Mouse (Mus musculus) heart, embryonic 15.5 days (tissue): ENCODE measurements around the gene Pias3. TPM values are rescaled to one million over a fixed set of nuclear protein-coding genes. Genes with fewer than 3 reads are reported as not detected.
A peak's percentile ranks its signal among the peaks of the same experiment; 100 is the strongest.

Experiments
- ATAC-seq: fragments of 200-750 bp; cut with Nextera tagmentation; replicated peaks from 2 replicates; pipeline ENCODE4 v1.8.0; 2017; ENCODE audit warnings: low read depth, moderate TSS enrichment; ENCODE audit not compliant: insufficient number of reproducible peaks, insufficient read depth, low FRiP score
- H3K27ac ChIP-seq: fragments of 300-500 bp; sonication (generic); 2 replicates; pipeline ENCODE4 v1.5.1; 2015; ENCODE audit warnings: mild to moderate bottlenecking, inconsistent platforms
- H3K27me3 ChIP-seq: fragments of 300-500 bp; sonication (generic); 2 replicates; pipeline ENCODE4 v1.6.1; 2015; ENCODE audit warnings: inconsistent platforms
- H3K36me3 ChIP-seq: fragments of 300-500 bp; sonication (generic); 2 replicates; pipeline ENCODE4 v1.6.1; 2015; ENCODE audit warnings: mild to moderate bottlenecking, inconsistent platforms
- H3K4me1 ChIP-seq: fragments of 300-500 bp; sonication (generic); replicated peaks from 2 replicates; pipeline ENCODE4 v1.6.1; 2015; ENCODE audit warnings: inconsistent platforms
- H3K4me2 ChIP-seq: fragments of 300-500 bp; sonication (generic); 2 replicates; pipeline ENCODE4 v1.6.1; 2015; ENCODE audit warnings: inconsistent platforms, mild to moderate bottlenecking, moderate library complexity
- H3K4me3 ChIP-seq: fragments of 300-500 bp; sonication (generic); 2 replicates; pipeline ENCODE4 v1.5.1; 2015; ENCODE audit warnings: mild to moderate bottlenecking, inconsistent platforms
- H3K9ac ChIP-seq: fragments of 300-500 bp; sonication (generic); 2 replicates; pipeline ENCODE4 v1.6.1; 2015; ENCODE audit warnings: mild to moderate bottlenecking, inconsistent platforms
- H3K9me3 ChIP-seq: fragments of 300-500 bp; sonication (generic); replicated peaks from 2 replicates; pipeline ENCODE4 v1.6.1; 2016; ENCODE audit warnings: inconsistent platforms
- WGBS: fragments of 180-500 bp; shearing (Covaris S2); methylation state at CpG from one replicate; pipeline ENCODE4 v1.1.7; 2015; ENCODE audit warnings: mixed read lengths; 5-methylcytosine and 5-hydroxymethylcytosine counted together
- polyA plus RNA-seq: library from polyadenylated mRNA; unstranded; fragments of >200 nt; fragmentation: Nextera tagmentation; extraction: Ambion mirVana; gene quantifications from 2 replicates; pipeline ENCODE4 v1.2.1, GENCODE M21; 2015

Pias3 gene
- polyA plus RNA-seq, 1 experiment from 2014 or later = 33.2 TPM

- Histone ChIP-seq H3K9me3 (no peaks in the 10 kb centered on the region), H3K36me3 (no peaks in the 10 kb centered on the region), H3K4me1 (peaks cover 11% of the 10 kb centered on the region), H3K9ac (no peak overlapping the region), H3K27me3 (peaks cover 15% of the 10 kb centered on the region), H3K27ac (no peak overlapping the region), H3K4me3 (no peak overlapping the region), H3K4me2 (no peak overlapping the region)
- no peak for ATAC-seq
- WGBS = 77% methylated on average over 11 of the region's 11 CpGs
Measured at GRCm38 (mm10) chr3:96688854-96689253, 7.3 kb upstream of the Pias3 start.

- 43% methylated on average over 3 of the region's 3 CpGs for WGBS
- peaks cover 6% of the 10 kb centered on the region for H3K27me3 ChIP-seq
- H3K9me3 ChIP-seq = no peaks in the 10 kb centered on the region
- no peaks in the 10 kb centered on the region for H3K36me3 ChIP-seq
- H3K9ac ChIP-seq = no peak overlapping the region
- ATAC-seq = no peak
- H3K27ac ChIP-seq = no peak overlapping the region
- peaks cover 9% of the 10 kb centered on the region for H3K4me1 ChIP-seq
- H3K4me3 ChIP-seq = no peak overlapping the region
- H3K4me2 ChIP-seq = no peak overlapping the region
Measured at GRCm38 (mm10) chr3:96690298-96690697, 5.9 kb upstream of the Pias3 start.

- H3K4me2 ChIP-seq = no peak overlapping the region
- no peak overlapping the region for H3K9ac ChIP-seq
- H3K4me1 ChIP-seq = peaks cover 19% of the 10 kb centered on the region
- H3K9me3 ChIP-seq = no peaks in the 10 kb centered on the region
- no peak for ATAC-seq
- no peak overlapping the region for H3K4me3 ChIP-seq
- H3K27me3 ChIP-seq = no peaks in the 10 kb centered on the region
- 13% methylated on average over 3 of the region's 3 CpGs for WGBS
- no peaks in the 10 kb centered on the region for H3K36me3 ChIP-seq
- H3K27ac ChIP-seq = no peak overlapping the region
Measured at GRCm38 (mm10) chr3:96692506-96692905, 3.7 kb upstream of the Pias3 start.

- Histone ChIP-seq H3K9me3 (no peaks in the 10 kb centered on the region), H3K9ac (no peak overlapping the region), H3K4me2 (no peak overlapping the region), H3K27me3 (no peaks in the 10 kb centered on the region), H3K36me3 (no peaks in the 10 kb centered on the region), H3K4me3 (no peak overlapping the region), H3K4me1 (peaks cover 28% of the 10 kb centered on the region), H3K27ac (no peak overlapping the region)
- WGBS = 74% methylated on average over 1 of the region's 1 CpGs
- ATAC-seq = no peak
Measured at GRCm38 (mm10) chr3:96693579-96693978, 2.6 kb upstream of the Pias3 start.

- peak overlapping the region; percentile 78 for H3K4me3 ChIP-seq
- peak overlapping the region; percentile 94 for H3K27ac ChIP-seq
- no peaks in the 10 kb centered on the region for H3K27me3 ChIP-seq
- ATAC-seq = peak; percentile 95
- peak overlapping the region; percentile 80 for H3K9ac ChIP-seq
- under 1% methylated on average over 74 of the region's 85 CpGs for WGBS
- no peaks in the 10 kb centered on the region for H3K9me3 ChIP-seq
- H3K4me1 ChIP-seq = peaks cover 28% of the 10 kb centered on the region
- peak overlapping the region; percentile 84 for H3K4me2 ChIP-seq
- peaks cover 25% of the 10 kb centered on the region for H3K36me3 ChIP-seq
Measured at GRCm38 (mm10) chr3:96696766-96697732, 865 bp downstream of the Pias3 start.

- Histone ChIP-seq H3K4me3 (no peak overlapping the region), H3K36me3 (peaks cover 41% of the 10 kb centered on the region), H3K27me3 (no peaks in the 10 kb centered on the region), H3K4me2 (no peak overlapping the region), H3K9ac (no peak overlapping the region), H3K4me1 (peaks cover 25% of the 10 kb centered on the region), H3K9me3 (no peaks in the 10 kb centered on the region), H3K27ac (no peak overlapping the region)
- ATAC-seq = no peak
- 50% methylated on average over 19 of the region's 19 CpGs for WGBS
Measured at GRCm38 (mm10) chr3:96698993-96699690, 3.0 kb downstream of the Pias3 start.

- Histone ChIP-seq H3K9ac (no peak overlapping the region), H3K4me2 (no peak overlapping the region), H3K9me3 (no peaks in the 10 kb centered on the region), H3K27ac (no peak overlapping the region), H3K4me3 (no peak overlapping the region), H3K4me1 (peaks cover 17% of the 10 kb centered on the region), H3K27me3 (no peaks in the 10 kb centered on the region), H3K36me3 (peaks cover 53% of the 10 kb centered on the region)
- 56% methylated on average over 7 of the region's 7 CpGs for WGBS
- ATAC-seq = no peak
Measured at GRCm38 (mm10) chr3:96700376-96700775, 4.2 kb downstream of the Pias3 start.

GRCm38 (mm10) chr3:96701003-96701402 is 4.8 kb downstream of the Pias3 start:
- Histone ChIP-seq H3K9ac (no peak overlapping the region), H3K27ac (no peak overlapping the region), H3K4me1 (peaks cover 11% of the 10 kb centered on the region), H3K36me3 (peaks cover 55% of the 10 kb centered on the region), H3K4me2 (no peak overlapping the region), H3K4me3 (no peak overlapping the region), H3K27me3 (no peaks in the 10 kb centered on the region), H3K9me3 (no peaks in the 10 kb centered on the region)
- ATAC-seq = no peak
- WGBS = 83% methylated on average over 4 of the region's 4 CpGs

- no peak for ATAC-seq
- Histone ChIP-seq H3K4me3 (no peak overlapping the region), H3K4me2 (no peak overlapping the region), H3K9ac (no peak overlapping the region), H3K27ac (no peak overlapping the region), H3K27me3 (no peaks in the 10 kb centered on the region), H3K4me1 (peaks cover 7% of the 10 kb centered on the region), H3K36me3 (peaks cover 51% of the 10 kb centered on the region), H3K9me3 (no peaks in the 10 kb centered on the region)
- WGBS = 63% methylated on average over 11 of the region's 11 CpGs
Measured at GRCm38 (mm10) chr3:96704778-96705177, 8.6 kb downstream of the Pias3 start.

GRCm38 (mm10) chr3:96706217-96706616 is 10.0 kb downstream of the Pias3 start:
- H3K9ac ChIP-seq = no peak overlapping the region
- no peak for ATAC-seq
- no peaks in the 10 kb centered on the region for H3K27me3 ChIP-seq
- H3K27ac ChIP-seq = no peak overlapping the region
- no peak overlapping the region for H3K4me3 ChIP-seq
- peaks cover 49% of the 10 kb centered on the region for H3K36me3 ChIP-seq
- H3K4me2 ChIP-seq = no peak overlapping the region
- H3K4me1 ChIP-seq = peaks cover 7% of the 10 kb centered on the region
- no peaks in the 10 kb centered on the region for H3K9me3 ChIP-seq
- WGBS = 85% methylated on average over 11 of the region's 11 CpGs

GRCm38 (mm10) chr3:96706984-96707383 is 10.8 kb downstream of the Pias3 start:
- no peak overlapping the region for H3K27ac ChIP-seq
- peaks cover 7% of the 10 kb centered on the region for H3K4me1 ChIP-seq
- WGBS = 58% methylated on average over 7 of the region's 7 CpGs
- H3K9me3 ChIP-seq = no peaks in the 10 kb centered on the region
- no peak overlapping the region for H3K9ac ChIP-seq
- no peak for ATAC-seq
- no peaks in the 10 kb centered on the region for H3K27me3 ChIP-seq
- no peak overlapping the region for H3K4me2 ChIP-seq
- peaks cover 49% of the 10 kb centered on the region for H3K36me3 ChIP-seq
- no peak overlapping the region for H3K4me3 ChIP-seq
